Mouse (Mus musculus) retina, postnatal 7 days (tissue): ENCODE measurements around the gene Sh3rf1.
A peak's percentile ranks its signal among the peaks of the same experiment; 100 is the strongest.

Source experiments
- DNase-seq: peaks from one replicate; pipeline ENCODE4 v3.0.0-alpha.2; 2012; ENCODE audit warnings: low read depth, low spot score

Gene Sh3rf1

GRCm38 (mm10) chr8:61261374-61261773 is 37.7 kb downstream of the Sh3rf1 start:
- DNase-seq: no peak

GRCm38 (mm10) chr8:61263691-61264090 is 40.0 kb downstream of the Sh3rf1 start:
- DNase-seq: no peak

DNA sequence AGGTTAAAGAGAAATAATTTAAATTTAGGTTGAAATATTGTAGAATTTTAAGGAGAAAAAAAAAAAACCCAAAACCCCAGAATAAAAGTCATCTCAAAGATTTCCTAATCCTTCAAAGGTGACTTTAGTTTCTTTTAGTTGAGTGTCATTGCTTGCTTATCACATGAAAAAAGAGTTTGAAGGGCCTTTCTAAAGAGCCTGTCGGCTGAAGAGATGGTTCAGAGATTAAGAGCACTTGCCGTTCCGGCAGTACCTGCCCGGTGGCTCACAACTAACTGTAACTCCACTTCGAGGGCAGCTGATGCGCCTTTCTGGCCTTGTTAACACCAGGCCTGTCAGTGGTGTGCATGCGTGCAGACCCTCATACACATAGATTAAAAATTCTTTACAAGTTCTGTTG is 41.2 kb downstream of the Sh3rf1 start:
- no peak for DNase-seq

- peak; percentile 42 for DNase-seq
These were observed 41.7 kb downstream of the Sh3rf1 start for GRCm38 (mm10) chr8:61265390-61265789.

DNA sequence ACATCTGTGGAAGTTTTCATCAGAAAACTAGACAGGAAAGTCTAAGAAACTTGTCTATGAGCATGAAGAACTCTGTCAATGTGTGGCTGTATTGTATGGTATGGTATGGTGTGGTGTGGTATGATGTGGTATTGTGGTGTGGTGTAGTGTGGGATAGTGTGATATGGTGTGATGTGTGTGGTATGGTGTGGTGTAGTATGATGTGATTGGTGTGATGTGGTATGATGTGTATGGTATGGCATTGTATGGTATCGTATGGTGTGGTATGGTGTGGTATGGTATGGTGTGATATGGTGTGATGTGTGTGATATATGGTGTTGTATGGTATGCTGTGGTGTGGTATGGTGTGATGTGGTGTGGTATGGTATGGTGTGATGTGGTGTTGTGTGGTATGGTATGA is 43.4 kb downstream of the Sh3rf1 start:
- no peak for DNase-seq

DNA sequence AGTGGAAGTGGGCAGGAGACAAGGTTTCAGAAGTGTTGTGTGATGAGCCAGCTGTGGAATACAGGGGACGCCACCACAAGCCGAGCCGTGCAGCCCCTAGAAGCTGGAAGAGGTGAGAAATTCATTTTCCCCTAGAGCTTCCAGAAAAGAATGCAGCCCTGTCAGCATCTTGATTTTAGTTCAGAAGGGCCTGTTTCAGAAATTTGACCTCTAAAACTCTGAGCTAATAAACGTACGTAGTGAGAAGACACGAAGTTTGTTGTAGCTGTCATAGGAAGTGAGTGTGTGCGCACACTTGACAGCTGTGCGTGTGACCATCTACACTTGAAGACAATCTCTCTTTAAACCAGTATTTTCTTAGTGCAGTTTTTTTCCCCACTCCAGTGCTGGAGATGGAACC is 44.0 kb downstream of the Sh3rf1 start:
- DNase-seq: no peak

DNA sequence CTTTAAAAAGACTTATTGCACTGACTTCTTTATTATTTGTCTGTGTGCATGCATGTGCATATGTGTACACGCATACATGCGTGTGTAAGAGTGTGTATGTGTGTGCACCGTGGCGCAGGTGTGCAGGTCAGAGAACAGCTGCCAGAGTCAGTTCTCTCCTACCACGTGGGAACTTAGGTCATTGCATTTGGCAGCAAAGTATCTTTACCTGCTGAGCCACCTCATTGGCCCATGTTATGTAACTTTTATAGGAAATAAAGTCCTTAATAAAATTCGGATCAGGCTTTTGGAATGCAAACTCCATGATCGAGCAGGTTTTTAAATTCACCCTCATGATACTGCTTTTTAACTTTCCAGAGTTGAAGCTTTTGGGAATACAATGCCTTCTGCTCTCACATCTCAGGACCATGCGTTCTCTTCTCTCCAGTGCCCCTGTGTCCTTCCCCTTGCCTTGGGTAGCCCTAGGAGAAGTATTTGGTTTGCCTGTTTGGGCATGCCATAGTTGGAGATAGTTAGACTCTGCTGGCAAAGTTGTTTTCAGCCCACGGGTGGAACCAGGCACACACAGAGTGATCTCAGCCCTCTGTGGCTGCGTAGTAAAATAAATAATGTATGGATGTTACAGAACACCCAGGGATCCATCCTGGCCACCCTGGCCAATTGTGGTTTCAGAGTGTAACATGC is 44.7 kb downstream of the Sh3rf1 start:
- no peak for DNase-seq

DNA sequence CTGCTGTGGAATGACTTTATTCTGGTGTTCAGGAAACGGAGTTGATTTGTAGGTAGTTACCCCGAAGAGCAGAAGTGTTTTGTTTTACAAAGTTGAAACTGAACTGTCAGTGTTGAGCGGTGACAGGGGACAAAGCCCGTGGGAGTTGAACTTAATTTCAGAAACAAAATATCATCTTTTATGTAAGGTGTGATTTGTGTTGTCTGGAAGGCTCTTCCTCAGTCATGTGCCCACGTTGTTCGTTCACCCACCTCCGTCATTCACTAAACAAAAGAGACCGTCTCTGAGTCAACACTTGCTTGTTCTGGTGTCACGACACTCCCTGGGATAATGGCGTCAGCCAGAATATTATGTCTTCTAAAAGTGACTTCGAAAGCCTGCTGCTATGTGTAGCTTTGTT is 46.3 kb downstream of the Sh3rf1 start:
- DNase-seq: no peak

GRCm38 (mm10) chr8:61270541-61270940 is 46.9 kb downstream of the Sh3rf1 start:
- DNase-seq: no peak

GRCm38 (mm10) chr8:61270961-61271360 is 47.3 kb downstream of the Sh3rf1 start:
- DNase-seq: no peak

- no peak for DNase-seq
These were observed 49.2 kb downstream of the Sh3rf1 start for GRCm38 (mm10) chr8:61272838-61273237.

- DNase-seq: no peak
These were observed 49.9 kb downstream of the Sh3rf1 start for GRCm38 (mm10) chr8:61273307-61274221.

- no peak for DNase-seq
These were observed 51.2 kb downstream of the Sh3rf1 start for GRCm38 (mm10) chr8:61274602-61275462.

DNA sequence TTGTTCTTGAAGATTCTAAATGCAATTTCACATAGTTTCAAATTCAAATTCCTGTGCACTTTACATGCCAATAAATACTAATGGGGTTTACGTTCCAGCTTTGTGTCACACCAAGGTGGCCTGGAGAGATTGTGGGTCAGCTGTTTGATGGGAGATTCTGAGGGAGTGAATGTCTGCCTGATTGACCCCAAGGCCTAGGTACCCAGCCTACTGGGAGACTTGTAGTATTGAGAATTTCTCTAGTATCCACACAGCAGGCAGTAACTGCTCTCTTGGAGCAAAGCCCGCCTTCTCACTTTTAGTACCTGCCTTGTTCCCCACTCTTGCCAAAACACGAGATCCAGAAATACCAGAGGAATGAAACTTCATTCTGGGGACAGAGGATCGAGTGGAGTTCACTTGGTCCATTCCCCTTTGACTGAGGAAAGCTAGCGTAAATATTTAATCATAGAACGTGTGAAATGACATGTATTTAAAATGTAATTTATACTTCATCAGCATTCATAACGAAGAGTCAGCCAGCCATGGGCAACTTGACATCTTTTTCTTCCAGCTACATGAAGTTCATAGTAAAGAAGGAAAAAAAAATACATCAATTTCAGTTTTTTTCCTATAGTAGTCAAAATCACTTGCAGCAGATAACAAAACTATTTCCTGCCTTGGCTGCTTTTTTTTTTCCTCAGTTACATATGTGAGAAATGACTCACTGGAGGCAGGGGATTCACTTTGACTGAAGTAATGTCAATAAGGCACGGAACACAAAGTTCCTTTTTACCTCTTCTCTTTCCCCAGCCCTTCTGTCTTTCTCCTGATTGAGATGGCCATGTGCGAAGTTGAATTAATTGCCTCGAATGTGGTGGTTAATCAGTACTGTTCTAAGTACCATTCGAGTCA is 52.0 kb downstream of the Sh3rf1 start:
- DNase-seq: no peak

GRCm38 (mm10) chr8:61276397-61276796 is 52.7 kb downstream of the Sh3rf1 start:
- DNase-seq: no peak

- no peak for DNase-seq
These were observed 55.4 kb downstream of the Sh3rf1 start for GRCm38 (mm10) chr8:61279030-61279429.

DNA sequence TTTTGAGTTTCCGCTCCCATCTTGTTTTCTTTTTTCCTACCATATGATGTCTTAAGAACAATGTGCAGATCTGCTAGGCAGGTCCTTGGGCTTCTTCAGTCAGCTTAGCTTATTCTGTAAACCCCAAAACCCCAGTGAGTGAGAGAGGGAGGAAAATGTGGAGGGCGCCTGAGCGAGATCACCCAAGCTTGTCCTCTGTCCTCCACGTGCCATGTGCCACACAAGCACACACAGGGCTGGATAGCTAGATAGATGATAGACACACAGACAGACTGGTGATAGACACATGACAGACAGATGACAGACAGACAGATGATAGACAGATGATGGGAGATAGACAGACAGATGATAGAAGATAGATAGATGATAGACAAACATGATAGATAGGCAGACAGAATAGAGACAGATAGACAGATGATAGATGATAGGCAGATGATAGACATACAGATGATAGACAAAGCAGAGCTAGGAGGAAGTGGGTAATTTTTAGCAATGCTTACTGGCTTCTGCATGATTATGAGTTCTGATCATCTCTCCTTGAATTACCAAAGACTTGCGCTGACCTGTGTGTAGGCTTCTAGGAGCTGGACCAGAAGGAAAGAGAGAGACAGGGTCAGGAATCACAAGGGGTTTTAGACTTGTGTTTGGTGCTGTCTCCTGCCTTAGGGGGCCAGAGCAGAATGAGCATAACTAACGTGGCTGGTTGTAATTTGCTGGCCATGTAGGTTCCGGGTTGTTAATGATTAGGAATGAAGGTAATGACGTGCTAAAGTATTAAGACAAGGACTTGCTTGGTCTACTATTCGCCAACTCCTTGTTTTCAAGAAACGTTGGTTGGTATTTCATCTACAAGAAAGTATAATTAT is 58.9 kb downstream of the Sh3rf1 start:
- no peak for DNase-seq

- DNase-seq: no peak
These were observed 59.8 kb downstream of the Sh3rf1 start for GRCm38 (mm10) chr8:61283169-61284081.

GRCm38 (mm10) chr8:61285896-61286295 is 62.2 kb downstream of the Sh3rf1 start:
- no peak for DNase-seq
